Mouse (Mus musculus) skeletal muscle tissue, adult 2 months (tissue): Measurements from ENCODE around the gene Smagp.

Experiments
- DNase-seq: peaks from one replicate; pipeline ENCODE4 v3.0.0-alpha.2; 2012; ENCODE audit warnings: low read depth, low spot score

Smagp gene

DNA sequence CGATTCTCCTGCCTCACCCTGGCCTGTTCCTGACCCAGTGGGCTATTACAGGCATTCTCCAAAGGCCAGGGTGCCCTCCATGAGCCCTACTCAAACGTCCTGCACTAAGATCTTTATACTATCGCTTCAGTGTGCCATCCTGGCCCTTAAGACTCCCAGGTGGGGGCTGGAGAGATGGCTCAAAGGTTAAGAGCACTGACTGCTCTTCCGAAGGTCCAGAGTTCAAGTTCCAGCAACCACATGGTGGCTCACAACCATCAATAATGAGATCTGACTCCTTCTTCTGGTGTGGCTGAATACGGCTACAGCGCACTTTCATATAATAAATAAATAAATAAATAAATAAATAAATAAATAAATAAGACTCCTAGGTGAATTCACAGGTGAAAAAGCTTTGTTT, 43.9 kb downstream of the Smagp start:
- no peak for DNase-seq

DNA sequence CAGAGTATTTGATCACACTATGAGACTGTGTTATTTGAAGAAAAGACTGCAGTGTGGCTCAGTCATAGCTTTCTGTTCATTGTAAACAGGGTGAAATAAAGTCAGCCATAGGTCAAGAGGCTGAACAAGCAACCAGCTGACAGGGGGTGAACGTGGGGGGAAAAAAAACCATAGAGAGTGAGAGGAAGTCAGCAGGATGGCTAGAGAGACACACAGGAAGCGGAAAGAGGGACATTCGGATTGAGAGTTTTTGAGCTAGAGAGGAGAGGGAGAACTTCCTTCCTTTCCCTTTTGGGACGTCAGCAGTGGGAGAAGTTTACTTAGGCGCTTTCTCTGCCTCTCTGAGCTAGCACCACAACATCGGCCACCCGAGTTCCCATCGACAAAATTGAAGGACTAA, 46.3 kb downstream of the Smagp start:
- no peak for DNase-seq

DNA sequence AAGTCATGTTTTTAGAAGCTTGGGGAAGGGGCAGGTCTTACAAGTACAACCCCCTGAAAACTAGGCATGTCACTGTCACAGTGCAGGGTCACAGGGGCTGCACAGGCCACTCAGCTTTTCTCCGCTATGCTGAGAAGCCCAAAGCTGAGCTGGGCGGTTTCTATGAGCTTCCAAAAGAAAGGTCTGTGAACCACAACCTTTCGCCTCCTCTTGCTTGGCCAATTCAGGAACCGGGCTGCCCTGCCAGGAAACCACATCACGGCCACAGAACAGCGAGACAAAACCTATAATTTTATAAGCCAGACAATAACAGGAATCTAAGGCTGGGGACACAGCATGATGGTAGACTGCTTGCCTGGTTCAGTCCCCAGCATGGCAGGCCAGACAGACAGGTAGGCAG, 48.4 kb downstream of the Smagp start:
- DNase-seq, result no peak

DNA sequence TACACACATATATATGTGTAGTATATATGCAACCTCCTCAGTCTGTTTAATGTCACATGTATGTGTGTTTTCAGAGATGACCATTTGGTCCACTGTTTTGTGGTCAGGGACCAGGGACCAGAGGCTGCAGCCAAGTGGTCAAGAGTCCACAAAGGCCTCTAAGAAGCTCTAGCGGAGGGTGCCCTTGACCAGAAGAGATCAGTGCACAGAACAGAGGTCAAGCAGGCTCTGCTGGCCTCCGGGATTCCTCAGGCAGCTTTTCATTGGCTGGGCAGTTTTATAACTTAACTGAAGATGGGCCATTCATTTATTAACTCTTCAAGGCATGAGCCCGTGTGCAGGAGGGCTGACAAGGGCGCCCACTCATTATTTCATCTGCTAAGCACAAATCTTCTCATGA, 49.6 kb downstream of the Smagp start:
- no peak for DNase-seq

DNA sequence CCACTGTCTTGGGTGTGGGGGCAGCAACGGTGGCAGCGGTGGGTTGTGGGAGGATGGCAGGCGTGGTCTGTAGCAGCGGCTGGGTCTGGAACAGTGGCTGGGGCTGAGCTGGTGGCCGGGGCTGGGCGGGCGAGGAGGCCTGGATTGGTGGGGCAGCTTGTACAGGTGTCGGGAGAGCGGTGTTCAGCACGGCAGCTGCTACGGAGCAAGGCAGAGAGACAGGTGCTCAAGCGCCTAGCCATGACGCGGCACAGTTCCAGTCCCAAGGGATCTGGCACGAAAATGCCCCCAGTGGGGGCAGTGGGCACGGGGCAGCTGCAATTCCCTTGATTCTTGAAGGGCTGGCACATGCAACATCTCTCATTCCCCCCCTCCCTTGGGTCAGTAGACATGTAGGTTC, 50.8 kb downstream of the Smagp start:
- no peak for DNase-seq

DNA sequence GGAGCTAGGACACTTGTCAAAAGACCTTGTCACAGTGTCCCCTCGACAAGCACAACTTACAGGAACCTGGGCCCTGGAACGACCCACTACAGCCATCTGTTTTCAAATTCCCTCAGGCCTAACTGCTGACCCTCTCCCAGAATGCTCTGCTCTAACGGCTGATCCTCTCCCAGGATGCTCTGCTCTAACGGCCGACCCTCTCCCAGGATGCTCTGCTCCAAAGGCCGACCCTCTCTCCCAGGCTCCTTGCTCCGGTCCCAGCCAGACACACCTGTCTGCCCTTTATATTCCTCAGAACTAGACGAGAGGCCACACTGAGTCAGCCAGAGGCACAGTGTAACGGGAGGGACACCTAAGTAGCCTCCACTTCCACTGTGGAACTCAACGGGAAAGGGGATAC, 56.6 kb downstream of the Smagp start:
- DNase-seq, result no peak

DNA sequence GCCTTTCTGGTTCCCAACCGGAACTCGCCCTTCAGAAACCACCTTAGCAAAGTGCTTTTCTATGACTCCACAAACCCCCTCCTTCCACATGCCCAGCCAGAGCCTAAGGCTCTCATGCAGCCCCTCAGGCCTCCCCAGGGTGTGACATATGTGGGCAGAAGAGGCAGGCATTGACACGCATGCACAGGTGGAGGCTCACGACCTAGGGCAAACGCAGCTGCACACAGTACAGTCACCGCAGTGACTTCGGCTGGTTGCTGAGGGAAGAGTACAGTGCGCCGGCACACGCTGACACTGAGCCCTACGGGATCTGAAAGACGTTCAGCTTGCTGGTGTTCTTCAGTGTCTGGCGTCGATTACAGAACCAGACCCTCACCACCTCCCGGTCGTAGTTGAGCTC, 58.8 kb downstream of the Smagp start:
- no peak for DNase-seq

DNA sequence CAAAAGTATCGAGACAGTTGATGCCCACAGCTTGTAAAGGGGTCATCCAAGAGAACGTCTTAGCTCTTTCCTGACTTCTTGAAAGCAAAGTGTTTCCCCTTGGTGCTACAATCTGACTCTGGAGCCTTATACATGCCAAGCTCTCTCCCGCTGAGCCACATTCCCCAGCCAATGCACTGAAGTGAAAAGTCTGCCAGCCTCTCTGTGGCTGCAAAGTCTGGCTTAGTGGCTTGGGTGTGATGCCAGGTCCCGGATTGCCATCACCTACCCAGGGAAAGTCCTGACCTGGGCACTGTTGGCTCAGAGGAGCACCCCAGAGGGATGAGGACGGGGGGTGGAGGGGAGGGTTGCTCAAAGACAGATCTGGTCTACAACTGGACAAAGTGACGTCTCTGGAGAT, 59.9 kb downstream of the Smagp start:
- DNase-seq, result no peak

DNA sequence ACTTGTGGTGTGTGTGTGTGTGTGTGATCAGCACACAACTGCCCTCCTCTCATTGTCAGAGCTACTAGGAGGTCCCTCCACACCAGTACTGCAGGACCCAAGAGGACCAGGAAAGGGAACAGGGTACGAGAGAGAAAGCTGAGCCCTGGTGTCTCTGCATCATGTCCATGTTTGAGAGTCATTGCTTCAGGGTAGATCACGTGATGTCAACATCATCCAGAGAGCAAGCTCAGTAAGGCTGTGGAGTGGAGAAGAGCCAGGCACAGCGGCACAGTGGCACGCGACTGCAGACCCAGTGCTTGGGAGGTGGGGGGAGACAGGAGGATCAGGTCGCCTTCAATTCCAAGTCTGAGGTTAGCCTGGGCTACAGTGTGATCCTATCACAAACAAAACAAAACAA, 60.3 kb downstream of the Smagp start:
- no peak for DNase-seq

DNA sequence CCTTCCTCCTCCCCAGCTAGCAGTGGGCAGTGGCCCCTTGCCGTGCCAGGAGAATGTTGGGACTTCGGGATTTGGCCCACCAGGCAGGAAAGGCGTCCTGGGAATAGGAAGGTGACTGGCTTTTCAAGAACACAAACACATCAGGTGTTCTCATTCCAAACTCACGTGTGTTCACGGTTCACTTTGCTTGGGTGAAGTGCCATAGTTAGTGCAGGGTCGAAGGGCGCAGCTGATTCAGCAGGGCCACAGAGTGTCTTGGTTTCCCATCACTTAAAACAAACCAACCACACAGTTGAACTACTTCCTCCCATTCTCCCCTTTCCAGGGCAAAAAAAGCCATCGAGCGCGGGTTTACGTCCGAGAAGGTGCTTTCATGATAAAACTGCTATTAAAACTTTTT, 61.4 kb downstream of the Smagp start:
- DNase-seq, result no peak

DNA sequence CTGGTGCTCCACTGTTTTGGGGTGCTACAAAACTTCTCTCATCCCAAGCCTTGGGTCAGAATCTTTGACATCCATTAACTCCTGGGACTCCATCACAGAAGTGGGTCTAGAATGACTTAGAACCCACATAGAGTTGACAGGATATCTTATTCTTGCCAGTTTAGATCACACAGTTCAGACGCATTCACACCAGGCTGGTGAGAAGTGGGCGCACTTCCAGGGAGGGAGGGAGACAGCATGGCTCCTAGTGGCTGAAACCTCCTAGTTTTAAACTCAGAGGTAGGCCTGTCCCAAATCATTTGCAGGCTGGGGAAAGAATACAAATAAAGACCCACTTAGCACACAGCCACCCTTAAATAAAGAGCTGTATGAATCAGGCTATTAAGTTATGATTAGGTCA, 62.4 kb downstream of the Smagp start:
- no peak for DNase-seq

DNA sequence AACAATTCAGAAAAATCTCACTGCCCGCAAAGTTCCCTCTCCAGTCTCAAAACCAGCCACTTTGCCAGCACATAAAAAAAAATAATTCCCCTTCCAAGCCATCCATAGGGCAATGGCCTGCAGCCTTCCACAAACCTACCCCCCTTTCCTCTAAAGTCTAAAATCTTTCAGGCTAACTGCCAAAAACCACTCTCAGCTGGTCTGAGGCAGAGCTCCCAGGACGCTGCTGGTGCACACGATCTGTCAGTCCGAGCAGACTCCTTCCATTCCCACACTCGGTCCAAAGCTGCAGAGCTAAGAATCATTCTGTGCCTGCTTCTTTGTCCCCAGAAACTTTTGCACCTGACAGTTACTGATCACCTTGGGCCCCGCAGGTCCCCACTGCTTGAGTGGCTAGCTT, 62.8 kb downstream of the Smagp start:
- no peak for DNase-seq
